Mouse (Mus musculus): ENCODE data around the gene Tssk1. TPM values are rescaled to one million over a fixed set of nuclear protein-coding genes. Genes with fewer than 3 reads are reported as not detected.

Tssk1 gene
- total RNA-seq, 2 experiments from 2014 or later = 0.14 TPM; not detected in 1

DNA sequence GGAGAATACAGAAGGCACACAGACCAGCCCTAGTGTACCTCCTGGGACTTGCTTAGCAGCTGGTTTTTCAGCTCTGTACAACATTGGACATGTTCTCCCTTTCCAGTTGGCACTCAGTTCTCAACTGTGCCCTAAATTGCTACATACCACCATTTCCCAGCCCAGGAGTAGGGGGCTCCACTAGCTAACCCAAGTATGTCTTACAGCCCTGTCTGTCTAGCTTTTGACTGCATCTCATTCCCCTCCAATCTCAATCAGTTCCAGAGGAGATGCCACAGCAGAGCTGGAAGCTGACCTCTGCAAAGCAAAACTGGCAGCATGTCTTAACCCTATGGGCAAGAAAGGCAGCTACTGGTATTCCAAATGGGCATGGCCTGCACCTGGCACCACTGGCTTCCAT lies 2.1 kb downstream of the Tssk1 start:
- DNase-seq (ENCODE audit: low spot score in 2 of 2) = no peak

DNA sequence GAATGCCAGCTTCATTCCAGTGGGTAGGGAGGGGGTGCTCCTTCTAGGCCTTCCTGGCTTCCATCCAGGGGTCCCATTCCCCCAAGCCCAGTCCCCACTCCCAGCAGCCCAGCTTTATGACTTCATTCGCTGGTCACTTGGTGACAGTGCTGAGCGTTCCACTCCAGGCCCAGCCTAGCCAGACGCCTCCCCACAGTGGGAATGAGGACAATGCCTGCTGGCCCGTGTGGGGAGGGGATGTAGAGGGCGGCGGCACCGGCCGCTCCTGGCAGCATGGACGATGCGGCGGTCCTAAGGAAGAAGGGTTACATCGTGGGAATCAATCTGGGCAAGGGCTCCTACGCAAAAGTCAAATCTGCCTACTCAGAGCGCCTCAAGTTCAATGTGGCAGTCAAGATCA lies 4.4 kb downstream of the Tssk1 start, which contains the start of the genes Dgcr2 and Tssk2:
Gene Dgcr2, minus strand, starts transcription at position 101 of the 400 bp plus-strand sequence.
Gene Tssk2, plus strand, starts transcription at position 176 of the 400 bp plus-strand sequence.
- DNase-seq (ENCODE audit: low spot score in 2 of 2) = no peak

DNA sequence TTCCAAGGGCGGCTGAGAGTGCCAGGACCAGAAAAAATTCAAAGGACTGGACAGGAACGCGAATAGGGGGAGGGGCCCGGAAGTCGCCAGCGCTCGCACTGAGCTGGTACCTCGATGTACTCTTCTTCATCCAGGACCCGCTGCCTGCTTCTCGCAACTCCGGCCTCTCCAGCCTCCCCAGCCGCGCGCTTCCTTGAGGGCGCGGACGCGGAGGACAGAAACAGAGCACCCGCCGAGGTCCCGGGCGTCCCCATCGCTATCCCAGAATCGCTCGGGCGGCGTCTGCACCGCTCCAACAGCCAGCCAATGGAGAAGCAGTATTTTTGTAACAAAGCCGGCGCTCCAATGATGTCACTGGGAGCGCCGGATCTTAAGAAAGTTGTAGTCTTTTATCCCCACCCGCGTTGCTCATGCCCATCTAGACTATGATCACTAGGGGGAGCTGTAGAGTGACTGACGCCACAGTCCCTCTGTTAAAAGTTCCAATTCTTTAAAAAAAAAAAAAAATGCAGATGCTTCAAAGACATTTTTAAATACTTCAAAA lies 17.1 kb downstream of the Tssk1 start, which contains the start of gene Ess2:
Gene Ess2, minus strand, starts transcription at position 297 of the 544 bp plus-strand sequence.
- peak; percentile 57 to 79 for DNase-seq (ENCODE audit: low spot score in 2 of 2)

DNA sequence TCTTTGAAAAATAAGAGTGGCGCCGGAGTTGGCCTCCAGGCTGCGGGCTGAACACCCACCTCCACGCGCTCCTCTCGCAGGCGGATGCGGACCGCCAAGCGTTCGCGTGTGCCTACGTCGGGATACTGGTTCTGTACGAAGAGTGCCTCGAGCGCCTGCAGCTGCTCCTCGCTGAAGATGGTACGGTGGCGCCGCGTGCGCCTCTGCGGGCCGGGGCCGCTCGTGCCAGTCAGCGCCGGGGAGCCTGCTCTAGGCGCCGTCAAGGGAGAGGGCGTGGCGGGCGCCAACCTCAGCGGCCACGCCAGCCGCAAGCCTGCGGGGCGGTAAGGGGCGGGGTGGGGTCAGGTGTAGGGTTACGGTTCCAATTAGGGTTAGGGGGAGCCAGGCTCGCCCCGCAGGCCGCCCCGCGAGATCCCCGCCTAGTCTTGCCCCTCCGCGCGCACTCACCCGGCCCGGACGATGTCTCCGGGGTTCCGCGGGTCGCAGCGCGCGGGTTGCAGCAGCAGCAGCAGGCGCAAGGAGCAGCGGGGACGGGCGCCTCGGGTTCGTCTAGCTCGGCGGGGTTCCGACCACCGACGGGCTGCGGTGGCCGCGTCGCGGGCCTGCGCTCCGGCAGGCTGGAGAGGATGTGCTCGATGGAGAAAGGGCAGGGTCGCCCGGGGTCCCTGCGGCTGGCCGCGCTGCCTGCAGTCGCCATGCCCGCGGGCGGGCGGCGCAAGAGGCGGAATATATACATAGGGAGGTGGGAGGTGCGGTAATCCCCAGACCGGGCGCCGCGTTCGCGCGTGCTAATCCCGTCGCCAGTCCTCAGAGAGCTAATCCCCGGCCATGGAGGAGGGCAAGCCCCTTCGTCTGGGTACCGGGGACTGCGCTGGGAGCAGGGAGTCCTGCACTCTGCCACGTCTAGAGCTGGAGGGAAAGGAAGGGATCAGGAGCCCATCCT lies 20.6 kb downstream of the Tssk1 start, which contains the start of gene Gsc2:
Gene Gsc2, minus strand, starts transcription at position 753 of the 943 bp plus-strand sequence.
- DNase-seq (ENCODE audit: low spot score in 2 of 2) = no peak

DNA sequence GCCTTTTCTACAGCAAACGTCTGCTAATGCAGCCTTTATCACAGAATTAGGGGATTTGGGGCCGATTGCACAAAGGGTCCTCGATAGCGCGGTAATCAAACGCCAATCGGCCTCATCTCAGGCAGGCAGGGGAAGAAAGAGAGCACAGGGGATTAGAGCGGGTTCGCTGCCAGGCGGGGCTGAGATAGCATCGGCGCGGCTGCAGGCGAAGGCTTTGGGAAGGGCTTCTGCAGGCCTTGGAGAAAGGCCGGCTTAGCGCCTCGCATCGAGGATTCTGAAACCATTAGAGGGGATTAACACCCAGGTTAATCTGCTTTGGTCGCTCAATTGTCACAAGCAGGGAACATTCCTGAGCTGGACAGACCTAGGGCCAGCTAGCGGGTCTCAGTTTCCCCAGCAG lies 26.6 kb downstream of the Tssk1 start:
- DNase-seq (ENCODE audit: low spot score in 2 of 2) = no peak

DNA sequence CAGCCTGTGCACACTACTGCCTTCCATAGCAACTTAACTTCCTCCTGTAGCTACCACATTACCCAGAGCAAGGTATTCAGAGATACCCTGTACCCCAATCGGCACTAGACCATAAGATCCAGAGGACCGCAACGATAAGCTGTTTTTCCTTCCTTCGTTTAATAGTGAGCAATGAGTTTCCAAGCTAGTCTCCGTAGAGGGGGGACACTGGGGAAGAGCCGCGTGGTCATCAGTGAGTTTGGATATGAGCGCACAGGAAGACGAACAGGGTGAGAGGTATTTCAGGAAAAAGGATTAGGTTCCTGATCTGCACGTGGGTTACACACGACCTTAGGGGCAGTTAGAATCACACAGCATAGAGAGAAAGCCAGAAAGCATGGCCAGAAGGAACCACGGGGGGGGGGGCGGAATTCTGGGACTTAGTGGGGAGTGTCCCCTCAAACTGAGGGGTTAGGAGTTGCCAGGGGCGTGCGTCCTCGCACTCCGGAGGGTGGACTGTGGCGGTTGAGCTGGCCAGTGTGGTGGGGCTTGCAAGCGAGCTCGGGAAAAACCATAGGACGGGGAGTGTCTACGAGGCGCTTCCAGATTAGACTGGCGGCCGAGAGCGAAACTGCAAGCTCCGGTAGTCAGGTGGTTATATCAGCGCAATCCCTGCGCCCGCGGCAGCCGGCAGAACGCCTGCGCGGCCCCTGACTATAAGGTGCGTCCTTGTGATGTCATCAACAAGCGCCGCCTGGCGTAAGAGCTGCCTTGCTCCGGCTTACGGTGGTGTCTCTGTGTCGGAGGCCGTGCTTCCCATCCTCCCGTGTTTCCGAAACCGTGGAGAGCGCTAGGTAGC lies 27.5 kb downstream of the Tssk1 start:
- DNase-seq (ENCODE audit: low spot score in 2 of 2) = peak; percentile 83 to 87

DNA sequence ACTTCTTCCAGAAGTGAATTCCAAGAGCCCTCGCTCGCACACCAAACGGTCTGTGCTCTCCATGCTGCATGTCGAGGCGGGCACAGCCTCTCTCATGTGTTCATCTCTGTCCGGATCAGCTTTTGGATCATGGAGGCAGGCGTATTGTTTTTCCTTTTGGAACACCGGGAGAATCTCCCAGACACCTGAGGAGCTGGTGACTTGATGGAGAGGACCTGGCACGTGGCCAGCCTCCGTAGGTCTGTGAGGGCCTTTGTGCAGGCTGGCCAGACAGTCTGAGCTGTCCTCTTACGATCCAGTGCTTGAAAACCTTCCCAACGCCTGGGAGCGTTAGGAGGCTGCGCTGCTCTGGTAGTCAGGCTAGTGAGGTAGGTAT lies 28.1 kb downstream of the Tssk1 start:
- peak in 1 of 2 experiments; percentile 13 for DNase-seq (ENCODE audit: low spot score in 2 of 2)

DNA sequence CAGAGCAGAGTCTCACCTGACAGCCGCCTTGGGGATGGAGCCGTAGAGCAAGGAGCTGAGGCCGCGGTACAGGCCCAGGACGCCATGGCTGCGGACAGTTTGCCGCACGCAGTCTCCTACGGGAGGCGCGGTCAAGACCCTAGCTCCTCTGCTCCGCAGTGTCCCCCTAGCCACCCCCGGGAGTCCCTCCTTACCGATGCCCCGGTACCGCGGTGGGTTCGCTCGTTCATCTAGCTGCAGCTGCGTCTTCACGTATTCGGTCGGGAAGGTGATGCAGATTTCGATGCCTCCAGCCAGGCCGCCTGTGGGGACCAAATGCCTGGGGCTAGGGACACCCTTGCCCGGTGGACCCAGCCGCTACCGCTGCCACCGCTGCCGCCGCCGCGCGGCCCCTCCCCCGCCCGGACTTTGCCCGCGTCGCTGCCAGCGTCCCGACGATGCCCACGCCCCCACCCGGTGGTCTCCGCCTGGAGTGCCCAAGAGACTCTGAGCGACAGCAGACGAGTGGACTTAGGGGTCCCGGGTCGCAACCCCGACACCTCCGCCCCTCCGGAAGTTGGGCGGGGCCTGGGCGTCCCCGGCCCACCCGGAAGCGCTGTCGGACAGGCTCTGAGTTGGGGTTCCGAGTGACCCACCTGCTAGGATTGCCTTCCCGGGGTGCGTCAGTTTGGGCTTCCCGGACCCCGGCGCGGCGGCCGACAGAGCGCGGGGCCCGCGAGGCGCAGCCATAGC lies 33.5 kb downstream of the Tssk1 start:
- DNase-seq (ENCODE audit: low spot score in 2 of 2) = peak; percentile 27 to 31

DNA sequence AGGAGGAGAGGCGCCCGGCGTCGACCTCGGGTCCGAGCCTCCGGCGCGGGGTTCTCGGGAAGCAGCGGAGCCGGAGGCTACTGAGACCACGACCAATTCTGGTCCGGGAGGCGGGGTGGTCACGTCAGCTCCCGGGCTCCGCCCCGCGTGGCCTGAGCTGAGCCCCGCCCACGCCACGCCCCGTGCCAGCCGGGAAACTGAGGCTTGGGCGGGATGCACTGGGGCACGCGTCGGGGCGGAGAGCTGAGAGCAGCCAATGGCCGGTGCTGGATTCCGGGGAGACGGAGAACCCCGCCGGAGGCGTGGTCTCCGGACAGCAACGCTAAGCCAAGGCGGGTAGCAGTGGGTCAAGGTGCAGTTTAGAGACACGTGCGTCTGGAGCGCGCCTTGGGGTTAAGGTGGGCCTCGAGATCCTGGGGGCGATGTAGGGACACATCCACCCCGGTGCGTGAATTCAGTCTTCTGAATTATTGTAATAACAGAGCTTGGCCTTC lies 34.1 kb downstream of the Tssk1 start, which contains the start of gene Slc25a1:
Gene Slc25a1, minus strand, starts transcription at position 133 of the 494 bp plus-strand sequence.
- DNase-seq (ENCODE audit: low spot score in 2 of 2) = peak; percentile 37 to 56

DNA sequence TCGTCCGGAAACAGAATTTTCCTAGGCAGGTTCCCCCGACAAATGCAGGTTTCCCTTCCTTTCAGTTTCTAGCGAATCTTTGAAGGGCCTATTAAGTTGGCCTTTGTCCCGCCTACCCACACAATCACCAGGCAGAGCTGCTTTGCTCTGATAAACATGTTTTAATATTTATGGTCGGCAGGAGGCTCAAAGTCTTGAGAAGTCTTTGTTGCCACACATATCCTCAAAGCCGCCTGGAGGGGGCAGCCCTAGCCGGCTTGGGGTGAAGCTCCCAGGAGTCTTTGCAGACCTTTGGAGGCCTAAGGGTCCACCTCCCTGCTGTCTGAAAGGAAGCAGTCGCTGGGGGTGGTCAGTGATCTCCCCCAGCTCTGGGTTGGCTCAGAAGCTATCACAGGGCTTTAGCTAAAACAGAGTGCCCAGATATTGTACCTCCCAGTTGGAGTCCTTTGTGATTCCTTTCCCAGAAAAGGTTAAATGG lies 34.6 kb downstream of the Tssk1 start:
- DNase-seq (ENCODE audit: low spot score in 2 of 2) = peak; percentile 35 to 56

DNA sequence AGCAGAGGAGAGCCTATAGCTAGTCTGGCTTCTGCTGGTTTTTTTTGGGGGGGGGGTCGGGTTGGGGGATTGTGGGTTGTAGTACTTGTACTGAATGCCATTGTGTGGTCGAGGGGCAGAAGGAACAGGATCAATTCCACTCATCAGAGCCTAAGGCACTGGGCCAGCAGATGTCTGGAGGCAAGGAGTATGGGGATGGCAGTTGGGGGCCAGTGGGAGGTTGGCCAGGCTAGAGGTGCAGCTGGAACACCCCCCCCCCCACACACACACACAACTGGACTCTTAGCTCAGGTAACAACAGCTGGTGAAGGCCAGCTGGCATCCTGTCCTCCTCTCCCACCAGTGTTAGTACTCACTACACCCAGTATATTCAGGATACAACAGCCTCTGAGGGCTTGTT lies 35.2 kb downstream of the Tssk1 start:
- no peak for DNase-seq (ENCODE audit: low spot score in 2 of 2)

DNA sequence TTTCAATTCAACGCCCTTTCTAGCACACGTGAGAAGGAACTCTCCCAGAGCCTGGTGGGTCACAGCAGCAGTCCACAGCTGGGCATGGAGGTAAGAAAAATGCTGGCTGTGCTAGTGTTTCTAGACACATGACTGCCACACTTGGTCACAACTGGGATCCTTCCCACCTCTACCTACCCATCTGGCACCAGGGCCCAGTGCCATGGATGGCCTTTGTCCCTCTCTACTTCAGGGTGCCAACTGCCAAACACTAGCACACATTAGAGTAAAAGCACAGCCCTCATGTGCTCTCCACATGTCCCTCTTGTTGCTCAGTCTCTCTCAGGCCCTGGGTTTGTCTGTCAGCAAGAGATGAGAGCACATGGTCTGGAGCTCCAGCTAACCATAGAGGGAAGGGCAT lies 35.6 kb downstream of the Tssk1 start:
- no peak for DNase-seq (ENCODE audit: low spot score in 2 of 2)

DNA sequence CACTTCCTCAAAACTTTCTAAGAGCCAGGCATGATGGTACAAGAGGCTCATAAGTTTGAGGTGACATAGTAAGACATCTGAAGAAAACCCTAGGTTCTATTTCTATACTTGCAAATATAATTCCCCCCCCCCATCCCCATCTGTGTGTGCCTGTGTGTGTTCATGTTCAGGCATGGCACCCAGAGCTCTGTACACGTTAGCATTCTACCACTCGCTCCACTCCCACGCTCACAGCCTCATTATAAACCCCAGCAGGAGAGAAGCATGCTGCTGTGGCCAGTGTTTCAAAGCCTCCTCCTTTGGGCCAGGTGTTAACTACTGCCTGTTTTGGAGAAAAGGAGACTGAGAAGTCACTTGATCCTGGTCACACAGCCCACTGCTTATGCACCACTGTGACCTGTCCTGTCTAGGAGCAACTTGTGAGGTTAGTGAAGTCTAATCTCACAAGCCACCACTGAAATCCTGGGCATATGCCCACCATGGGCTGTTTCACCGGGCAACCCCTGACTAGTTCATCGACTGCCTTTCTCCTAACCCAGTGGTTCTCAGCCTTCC lies 38.0 kb downstream of the Tssk1 start:
- no peak for DNase-seq (ENCODE audit: low spot score in 2 of 2)

DNA sequence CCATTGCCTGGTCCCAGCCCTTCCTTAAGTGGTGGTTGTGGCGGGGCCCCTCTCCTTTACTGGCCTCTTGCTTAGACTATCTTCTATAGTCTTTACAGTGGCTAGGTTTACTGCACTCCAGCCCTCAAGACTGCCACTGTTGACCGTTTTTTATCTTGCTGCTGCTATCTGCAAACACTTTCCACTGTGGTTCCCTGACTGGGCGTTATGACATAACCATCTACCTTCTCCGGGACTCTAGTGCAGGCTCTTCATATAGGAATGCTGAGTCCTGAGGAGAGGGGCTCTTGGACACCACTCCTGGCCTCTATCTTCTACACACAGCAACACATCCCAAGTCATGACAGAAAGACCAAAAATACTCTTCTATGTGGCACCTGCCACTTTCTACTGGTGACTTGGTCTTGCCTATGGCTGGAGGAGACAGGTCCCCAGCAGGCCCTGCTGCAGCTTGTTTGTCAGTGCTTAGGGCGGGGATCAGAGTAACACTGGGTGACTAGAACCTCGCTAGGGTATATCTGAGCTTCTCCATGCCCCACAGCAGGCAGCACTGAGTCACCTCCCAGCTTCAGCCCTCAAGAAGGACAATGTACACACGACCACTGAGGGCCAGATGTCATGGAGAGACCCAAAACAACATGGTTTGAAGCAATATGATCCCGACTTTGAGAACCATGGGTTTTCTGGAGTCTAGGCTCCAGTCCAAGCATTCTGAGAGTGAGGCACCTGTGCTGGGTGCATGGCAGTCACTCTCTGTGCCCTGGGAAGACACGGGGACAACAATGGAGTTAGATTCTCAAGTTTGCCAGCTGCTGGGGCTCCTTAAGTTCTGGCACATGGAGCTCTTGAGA lies 39.8 kb downstream of the Tssk1 start:
- no peak for DNase-seq (ENCODE audit: low spot score in 2 of 2)

DNA sequence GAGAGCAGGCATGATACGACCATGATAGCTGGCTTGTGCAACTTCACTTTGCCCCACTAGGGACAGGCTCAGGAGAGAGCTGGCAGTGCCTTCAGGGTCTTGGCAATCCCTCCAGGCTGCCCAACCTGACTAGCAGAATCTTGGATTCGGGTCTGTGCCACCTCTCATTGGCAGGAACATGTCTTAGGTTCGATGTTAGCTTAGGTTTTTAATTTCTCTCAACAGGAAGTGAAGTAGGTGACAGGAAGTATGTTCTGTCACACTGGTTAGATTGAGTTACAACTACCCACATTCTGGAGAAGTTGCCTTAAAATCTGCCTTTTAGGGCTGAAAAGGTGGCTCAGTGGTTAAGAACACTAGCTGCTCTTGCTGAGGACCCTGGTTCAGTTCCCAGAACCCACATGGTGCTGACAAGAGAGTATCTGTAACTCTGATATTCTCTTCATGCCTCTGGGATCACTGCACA lies 40.5 kb downstream of the Tssk1 start:
- DNase-seq (ENCODE audit: low spot score in 2 of 2) = no peak

DNA sequence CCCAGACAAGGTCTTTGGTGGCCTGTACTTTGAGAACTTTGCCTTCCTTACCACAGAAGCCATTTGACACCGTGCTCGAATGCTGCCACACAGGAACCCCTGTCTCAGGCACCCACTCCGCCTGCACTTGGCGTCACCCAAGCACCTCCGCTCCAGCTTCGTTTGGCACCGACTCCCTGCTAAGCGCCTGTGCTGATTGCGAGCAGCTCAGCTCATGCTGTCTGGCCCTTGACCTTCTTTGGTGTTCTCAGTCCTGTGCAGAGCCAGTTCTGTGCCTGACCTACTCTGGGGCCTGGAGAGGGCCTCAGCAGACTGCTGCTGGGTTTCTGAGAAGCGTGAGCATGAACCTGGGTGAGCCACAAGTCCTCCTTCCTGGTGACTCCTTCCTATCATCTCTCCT lies 42.8 kb downstream of the Tssk1 start:
- no peak for DNase-seq (ENCODE audit: low spot score in 2 of 2)

DNA sequence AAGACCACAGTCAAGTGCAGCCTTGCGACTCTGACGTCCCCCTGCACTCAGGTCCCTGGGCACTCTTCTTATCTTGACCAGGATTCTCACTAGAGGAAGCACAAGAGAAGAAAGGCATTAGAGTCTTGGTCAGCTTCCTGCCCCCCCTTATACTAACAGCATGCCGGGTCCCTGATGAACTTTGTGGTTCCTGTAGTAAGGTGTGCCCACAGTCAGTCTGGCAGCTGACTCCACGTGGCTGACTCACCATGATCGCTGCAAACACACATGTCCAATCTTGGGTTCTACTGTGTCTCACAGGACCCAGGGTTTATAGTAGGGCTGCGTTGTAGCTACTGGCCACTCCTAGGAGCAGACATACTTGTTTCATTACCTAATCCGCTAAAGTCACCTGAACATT lies 44.2 kb downstream of the Tssk1 start:
- DNase-seq (ENCODE audit: low spot score in 2 of 2) = no peak

DNA sequence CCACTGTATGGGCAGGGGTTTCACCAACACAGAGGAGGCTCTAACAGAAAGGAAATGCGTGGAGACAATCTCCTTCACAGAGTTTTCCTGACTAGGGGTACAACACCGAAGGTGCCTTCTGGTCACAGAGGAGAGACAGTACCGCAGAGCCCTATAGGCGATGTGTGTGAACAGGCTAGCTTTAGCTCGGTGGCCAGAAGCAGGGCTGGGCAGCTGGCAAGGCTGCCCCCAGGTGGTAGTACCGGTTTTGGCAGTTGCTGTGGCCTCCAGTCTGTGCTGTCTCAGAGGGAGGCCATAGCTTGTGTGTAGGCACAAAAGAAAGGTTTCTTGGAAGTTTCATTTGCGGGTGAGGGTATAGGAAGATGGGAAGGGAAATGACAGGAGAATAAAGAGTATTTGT lies 44.8 kb downstream of the Tssk1 start:
- peak; percentile 21 to 30 for DNase-seq (ENCODE audit: low spot score in 2 of 2)

DNA sequence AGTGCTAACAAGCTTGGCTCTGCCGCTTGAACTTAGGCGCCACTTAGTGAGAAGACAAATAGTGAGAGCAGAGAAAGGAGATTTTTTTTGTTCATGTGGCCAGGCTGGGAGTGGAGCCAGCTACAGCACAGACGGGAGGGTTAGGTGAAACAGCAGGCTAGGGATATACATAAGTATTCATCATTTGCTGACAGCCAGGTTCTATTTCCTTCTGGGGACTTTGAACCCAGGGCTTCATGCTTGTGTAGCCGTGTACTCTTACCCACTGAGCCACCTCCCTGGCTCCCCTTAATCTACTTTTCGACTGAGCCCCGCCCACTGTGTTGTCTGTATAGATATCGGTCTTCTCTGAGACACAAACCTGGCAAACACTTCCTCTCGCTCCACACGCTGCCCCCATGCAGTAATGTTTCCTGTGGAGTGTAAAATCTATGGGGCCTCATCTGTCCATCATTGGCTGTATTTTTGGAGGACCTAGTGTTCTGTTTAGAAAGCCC lies 45.3 kb downstream of the Tssk1 start:
- DNase-seq (ENCODE audit: low spot score in 2 of 2) = no peak

Data from adrenal gland, postnatal 4 days (tissue).